Mouse (Mus musculus) urinary bladder, postnatal 25 days (tissue): ENCODE measurements around the gene Krtap27-1.

Experiments
- DNase-seq: peaks from one replicate; pipeline ENCODE4 v3.0.0; 2022; ENCODE audit warnings: low spot score

The Krtap27-1 gene

DNA sequence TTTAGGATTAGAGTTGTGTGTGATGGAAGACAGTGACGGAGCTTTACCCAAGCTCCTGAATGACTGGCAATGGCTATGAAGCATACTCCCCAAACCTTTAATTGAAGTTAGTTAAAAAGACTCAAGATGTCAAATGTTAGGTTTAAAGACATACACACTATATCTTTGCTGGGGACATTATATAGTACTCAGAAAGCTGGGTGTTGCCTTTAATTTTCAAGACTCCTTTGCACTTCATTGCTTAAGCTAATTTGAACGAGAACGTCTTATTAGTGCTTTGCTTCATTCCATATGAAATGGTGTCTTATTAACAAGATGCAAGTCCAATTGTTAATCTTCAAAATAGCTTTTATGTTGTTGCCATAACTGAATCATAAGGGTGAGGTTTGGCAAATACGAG is at the start of gene Krtap27-1:
Krtap27-1 (minus strand) TSS at position 101 of the 400 bp plus-strand sequence.
- no peak for DNase-seq

DNA sequence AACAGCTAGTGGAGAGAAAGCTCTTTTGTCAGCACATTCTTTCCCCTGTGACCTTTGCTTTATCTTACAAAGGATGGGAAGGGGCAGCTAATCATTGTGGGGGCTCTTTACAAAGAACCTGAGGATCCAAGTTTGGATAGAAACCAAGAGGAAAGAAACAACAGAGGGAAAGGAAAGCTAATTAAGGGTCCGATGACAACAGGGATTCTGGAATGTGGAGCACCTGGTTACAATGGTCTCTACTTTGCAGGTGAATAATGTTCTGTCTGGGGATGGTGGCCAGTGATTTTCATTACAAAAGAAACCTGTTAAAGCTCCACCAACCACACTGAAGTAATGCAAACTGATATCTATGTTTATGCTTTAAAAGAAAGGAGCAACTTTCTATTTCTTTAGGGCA is 48.6 kb upstream of the Krtap27-1 start:
- DNase-seq, result no peak

DNA sequence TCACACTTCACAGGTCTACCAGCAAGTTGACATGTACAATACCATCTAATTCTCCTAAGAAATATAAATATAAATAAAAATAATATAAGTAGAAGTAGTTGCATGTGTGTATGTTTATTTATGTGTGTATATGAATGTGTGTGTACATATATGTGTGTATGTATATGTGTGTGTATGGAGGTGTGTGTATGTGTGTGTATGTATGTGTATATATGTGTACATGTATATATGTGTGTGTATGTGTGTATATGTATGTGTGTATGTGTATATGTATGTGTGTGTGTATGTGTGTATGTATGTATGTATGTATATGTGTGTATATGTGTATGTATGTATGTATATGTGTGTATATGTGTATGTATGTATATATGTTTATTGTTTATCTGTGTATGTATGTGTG is 45.1 kb upstream of the Krtap27-1 start:
- DNase-seq, result no peak

DNA sequence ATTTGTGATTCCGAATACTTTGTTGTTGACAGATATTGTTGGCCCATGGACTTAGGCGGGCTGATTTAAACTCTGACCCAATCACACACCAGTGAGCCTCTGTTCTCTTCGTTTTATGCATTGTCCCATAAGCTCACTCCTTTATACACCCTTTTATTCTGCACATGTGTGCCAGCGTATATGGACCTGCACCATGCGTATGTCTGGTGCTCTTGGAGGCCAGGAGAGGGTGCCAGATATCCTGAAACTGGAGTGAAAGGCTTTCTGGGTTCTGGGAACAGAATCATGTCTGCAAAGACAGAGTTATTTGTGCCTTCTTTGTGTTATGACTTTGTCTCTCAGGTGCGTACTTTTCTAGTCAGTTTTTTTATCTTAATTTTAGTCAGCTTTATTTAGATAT is 39.8 kb upstream of the Krtap27-1 start:
- no peak for DNase-seq

DNA sequence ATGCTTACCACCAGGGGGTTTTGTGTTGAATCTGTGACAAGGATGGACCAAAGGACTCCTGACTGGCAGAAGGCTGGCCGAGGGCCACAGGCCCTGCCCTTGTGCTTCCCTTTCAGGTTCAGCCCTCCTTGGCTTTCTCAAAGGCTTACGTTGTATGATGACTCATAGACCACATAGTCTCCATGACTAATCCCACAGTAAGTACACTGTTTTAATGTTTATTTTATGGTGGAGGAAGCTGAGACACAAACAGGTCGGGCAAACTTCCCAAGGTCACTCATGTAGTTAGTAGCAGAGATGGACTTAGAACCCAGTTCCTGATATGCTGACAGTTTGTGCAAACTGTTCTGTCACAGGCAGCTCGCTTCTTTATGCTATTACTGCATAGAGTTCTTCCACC is 39.3 kb upstream of the Krtap27-1 start:
- no peak for DNase-seq

DNA sequence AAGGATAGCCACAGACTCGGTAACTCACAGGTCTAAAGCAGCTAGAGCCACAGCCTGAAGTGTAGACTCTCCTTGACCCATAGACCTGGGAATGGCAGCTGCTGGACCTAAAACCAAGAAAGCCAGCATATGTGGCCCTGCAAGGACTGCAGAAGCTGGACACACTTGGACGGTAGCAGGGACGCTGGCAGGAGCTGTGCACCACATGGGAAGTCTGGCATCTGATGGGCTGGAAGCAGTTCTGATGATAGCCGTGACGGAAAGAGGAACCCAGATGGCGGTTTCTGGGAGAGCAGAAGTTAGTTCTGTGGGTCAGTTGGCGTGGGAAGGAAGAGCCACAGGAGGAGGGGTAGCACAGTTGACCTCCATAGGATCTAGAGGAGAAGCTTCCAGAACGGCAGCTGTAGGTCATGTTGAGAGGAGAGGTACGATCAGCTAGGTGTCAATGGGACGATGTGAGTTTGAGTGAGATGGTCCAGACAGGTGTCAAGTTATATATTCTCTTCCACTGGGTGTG is 36.1 kb upstream of the Krtap27-1 start, which contains the start of gene 2310061N02Rik:
2310061N02Rik (minus strand) TSS at position 467 of the 517 bp plus-strand sequence.
- DNase-seq, result no peak

DNA sequence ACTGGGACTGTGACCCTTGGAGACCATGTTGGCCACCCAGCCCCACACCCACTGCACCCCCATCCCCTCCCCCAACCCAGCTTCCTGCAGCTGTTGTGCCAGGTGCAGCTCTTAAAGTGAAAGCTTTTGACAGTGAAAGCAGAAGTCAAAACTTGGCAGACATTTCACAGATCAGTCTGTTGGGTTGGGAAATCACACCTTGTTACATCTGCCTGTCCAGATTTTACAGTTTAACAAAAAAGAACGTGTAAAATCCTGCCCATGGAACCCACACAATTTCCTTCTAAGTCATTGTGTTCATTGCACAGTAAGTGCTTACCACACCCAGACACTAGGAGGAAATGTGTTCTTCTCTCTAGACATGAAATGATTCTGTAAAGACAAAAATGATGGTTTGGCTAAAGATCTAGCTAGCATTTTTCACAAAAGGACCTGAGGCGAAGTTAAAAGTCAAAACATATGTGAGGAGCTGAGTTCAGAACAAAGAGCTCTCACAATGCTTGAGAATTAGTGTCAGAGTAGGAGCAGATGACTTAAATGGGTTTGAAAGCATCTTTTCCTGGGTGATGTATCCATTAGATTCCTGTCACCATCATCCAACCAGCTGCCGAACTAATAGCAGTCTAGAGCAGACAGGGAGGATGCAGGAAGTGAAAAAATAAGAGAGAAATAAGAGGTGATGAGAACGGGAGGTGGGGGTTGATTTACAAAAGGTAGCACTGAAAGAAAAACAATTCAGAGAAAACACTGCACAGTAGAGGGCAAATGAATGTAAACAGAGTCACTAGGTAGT is 29.8 kb upstream of the Krtap27-1 start:
- DNase-seq, result no peak

DNA sequence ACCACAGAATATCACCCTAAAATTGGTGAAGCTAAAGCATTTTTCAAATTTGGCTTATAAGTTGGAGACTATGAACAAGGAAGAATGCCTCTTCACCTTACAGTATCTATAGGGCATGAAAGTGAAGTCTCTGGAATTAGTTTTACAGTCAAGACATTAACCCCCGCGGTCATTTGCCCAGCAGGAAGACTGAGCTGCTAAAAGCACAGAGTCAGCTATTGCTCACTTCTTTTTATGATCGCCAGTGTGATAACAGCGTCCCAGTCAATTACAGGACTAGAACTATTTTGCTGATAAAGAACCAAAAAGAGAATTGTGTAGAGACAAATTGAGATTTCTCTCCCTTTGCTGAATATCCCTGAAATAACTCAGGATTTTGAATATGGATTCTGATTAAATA is 24.8 kb upstream of the Krtap27-1 start:
- DNase-seq, result no peak

DNA sequence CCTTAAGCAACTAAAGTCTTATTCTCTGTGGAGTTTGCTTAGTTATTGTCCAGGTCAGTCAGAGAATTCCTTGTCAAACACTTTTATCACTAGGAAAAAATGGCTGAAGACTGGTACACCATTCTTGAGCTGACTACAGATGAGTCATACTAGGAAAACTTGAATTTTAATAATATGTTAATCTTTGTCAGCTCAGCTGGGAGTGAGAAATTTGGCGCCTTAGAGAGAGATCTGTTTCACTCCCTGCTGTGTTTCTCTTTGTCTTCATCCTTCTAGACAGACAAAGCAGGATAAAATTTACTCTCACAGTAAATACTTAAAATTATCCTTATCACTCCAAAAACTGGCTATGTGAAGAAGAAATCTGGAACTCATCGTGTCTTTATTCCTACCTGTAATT is 9.8 kb upstream of the Krtap27-1 start:
- no peak for DNase-seq

DNA sequence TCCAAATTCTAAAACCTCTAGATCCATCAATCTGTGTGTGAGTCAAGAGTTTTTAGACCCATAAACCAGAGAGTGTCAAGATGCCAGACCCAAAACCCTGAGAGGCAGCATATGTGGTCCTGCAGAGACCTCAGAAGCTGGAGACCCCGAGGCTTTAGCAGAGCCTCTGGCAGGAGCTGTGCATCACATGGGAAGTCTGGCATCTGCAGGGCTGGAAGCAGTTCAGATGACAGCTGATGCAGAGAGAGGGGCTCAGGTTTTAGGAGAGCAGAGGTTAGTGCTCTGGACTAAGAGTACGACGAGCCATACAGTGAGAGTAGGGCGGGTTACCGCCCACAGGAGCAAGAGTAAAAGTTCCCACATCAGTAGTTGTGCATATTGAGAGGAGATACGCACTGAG is 7.6 kb upstream of the Krtap27-1 start:
- DNase-seq, result no peak

DNA sequence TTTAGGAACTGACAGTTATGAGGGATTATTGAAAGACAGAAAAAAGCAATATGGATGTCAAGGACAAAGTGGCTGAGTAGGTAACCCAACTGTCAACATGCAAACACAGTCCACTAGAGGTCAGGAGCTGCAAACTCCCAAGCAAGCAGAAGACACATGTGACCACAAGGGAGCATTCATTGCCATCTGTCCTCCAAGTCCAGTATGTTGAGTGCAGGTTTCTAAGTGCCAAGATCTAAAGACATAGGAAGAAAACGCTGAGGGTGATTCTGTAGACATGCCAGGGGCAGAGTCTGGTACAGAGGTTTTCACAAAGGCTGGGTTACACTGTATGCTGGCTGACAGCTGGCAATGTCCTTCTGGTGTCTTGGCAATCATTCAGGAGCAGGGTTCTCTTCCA is 14.0 kb downstream of the Krtap27-1 start:
- DNase-seq, result no peak

DNA sequence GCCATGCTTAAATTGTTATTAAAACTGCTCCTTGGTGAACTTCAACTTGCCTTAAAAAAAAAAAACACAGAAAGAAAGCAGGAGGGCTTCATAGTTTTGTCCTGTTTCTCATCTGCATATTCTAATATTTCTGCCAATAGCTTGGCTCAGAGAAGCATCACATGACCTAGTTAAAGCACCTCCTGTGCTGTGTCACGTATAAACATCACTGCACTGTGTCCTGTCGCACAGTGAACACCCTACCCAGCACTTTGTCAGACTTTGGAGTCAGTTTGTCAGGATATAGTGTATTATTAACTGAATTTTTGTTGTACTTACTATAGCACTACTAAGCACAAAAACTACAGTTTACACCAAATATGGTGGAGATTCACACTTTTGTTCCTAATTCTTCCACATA is 19.5 kb downstream of the Krtap27-1 start:
- DNase-seq, result no peak

DNA sequence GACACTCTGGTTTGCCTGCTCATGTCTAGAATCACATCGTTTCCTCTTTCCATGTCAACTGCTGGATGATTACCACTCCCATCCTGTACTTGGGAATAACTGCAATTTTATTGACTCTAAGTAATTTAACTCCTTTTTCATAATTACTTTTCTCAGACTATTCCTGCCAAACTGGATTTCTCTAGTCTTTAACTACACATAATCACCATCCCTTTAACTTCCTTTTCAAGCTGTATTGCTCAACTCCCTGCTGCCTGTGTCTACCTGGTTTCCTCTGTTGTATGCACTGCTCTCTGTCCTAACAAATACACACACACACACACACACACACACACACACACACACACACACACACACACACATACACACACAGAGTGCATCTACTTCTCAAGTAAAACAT is 20.4 kb downstream of the Krtap27-1 start:
- no peak for DNase-seq

DNA sequence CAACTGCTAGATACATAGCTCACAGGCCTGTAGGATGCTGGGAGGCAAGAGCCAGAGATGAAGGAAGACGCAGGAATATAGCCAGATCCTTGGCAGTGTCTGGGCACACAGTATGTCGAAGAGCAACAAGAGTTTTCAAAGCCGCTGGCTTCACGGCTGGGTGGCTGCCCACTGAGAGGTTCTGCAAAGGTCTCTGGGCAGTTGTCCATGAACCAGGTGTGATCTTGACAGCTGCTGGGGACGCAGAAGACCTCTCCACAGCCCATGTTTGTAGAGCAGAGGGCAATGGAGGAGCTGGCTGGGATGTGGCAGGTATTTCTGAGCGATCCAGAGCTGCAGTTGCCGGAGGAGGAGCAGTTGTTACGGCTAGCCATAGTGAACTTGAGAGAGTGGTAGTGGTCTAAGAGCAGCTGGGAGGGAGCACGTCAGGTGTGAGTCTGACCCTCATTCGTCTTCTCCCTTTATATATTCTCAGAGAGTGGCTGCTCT is 24.1 kb downstream of the Krtap27-1 start, which contains the start of gene Krtap26-1:
Krtap26-1 (minus strand) TSS at position 439 of the 489 bp plus-strand sequence.
- no peak for DNase-seq

DNA sequence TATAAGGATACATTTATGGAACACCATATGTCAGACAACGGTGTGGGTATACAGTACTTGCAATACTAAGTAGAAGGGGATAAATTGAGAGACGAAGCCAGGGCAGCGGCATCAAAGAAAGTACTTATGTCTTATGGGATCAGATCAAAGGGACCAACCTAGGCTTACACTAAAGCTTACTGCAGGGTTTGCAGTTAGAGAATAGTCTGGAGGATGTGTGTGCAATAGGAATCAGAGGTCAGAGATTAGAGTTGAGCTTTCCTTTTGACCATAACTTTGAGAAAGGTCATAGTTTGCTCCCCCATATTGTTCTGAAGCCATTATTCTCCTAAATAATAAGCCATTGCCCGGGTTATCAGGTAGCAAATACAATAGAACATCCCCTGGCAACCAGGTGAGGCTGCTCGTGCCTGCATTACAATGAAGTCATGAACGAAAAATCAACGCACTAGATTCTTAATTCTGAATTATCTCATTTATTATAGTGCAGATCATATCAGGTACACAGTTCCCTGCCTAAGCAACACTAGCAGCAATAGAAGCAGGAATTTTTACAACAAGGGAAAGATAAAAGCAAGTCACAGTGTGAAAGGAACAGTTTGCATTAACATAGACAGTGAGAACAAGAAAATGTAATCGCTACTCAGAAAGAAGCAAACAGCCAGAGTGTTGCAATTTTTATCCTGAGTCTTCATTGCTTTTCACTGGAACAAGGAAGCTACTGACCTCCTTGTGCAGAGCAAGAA is 24.9 kb downstream of the Krtap27-1 start:
- no peak for DNase-seq

DNA sequence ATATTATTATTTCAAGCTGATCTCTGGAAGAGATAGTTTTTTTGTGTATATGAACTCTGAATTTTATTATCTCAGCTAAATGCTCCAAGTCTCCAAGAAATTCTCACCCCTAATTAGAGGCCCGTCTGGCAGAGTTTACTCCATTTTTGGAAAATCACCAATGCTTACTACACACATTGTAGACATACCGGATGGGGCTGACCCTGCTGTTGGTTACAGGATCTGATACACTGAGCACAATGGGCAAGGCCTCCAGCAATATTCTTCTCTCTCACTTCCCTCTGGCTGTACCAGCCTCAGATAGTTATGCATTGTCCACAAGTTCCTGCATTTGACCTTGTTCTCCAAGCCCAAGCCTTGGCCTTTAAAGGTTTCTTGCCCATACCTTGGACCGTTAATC is 31.4 kb downstream of the Krtap27-1 start:
- no peak for DNase-seq

DNA sequence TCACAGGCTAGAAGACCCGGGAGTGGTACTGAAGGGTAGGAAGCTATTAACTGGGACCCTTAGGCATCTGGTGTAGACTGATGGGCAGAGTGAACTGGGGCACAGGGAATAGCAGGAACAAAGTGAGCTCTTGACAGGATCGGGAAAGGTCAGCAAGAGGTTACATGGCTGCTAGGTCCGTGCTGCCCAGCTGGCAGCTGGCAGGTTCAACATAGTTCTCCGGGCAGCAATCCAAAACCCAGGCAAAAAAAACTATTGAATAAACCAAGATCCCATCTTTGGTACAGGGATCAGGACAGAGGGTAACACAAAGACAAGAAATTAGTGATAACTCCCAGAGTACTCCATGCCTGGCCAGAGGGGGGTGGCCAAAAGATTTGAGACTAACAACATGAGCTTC is 36.3 kb downstream of the Krtap27-1 start:
- DNase-seq, result no peak

DNA sequence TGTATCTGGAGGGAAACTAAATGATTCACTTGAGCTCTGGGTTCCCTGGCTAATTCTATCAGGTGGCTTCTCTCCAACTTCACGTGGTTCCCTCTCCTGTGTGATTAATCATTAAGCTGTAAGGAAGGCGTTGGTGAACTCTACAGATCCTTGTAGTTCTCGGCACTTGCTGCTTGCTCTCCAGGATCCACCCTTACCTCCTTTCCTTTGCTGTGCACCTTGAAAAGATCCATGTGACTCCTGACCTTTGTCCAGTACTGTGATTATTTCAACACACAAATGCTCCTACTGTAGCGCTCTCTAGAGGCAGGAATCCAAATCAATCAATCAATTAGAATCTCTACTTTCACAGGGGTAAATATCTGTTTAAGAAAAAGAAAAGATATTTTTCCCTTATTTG is 40.0 kb downstream of the Krtap27-1 start:
- DNase-seq, result no peak

DNA sequence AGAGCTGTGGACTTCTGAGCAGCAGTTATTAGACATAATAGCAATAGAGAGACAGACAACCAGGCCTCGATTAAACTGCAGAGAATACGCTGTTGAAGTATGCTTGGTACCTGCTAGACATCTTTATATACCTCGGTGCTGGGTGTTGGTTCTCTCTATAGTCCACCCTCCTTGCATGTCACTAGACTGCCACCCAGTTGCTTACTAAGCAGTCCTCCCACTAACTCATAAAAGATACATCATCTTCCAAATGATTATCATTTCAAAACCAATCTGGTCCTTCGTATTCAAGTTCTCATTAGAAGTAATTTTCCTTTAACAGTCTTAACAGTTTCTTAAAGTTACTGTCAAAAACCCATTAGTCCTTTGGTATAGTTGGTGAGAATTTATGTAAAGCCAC is 43.9 kb downstream of the Krtap27-1 start, which contains the start of gene 2310079G19Rik:
2310079G19Rik (minus strand) TSS at position 101 of the 400 bp plus-strand sequence.
- DNase-seq, result no peak
